Mouse (Mus musculus) adrenal gland, postnatal 4 days (tissue): ENCODE data around the gene Tmem39b. TPM values are rescaled to one million over a fixed set of nuclear protein-coding genes. Genes with fewer than 3 reads are reported as not detected.
"Not testable (repeated sequence)": the region's sequence is repeated elsewhere in the genome, so short reads cannot be mapped to it uniquely, and the experiment has no call there.

Experiments
- DNase-seq, 2 experiments: peaks; one replicate each; pipeline ENCODE4 v3.0.0; 2021 to 2022; ENCODE audit warnings: low spot score in 2 of 2, mixed read lengths in 2 of 2
- long read RNA-seq, 2 experiments: library from polyadenylated mRNA; stranded (forward); transcript quantifications; one replicate each; pipeline ENCODE4 v2.0.0; 2021
- total RNA-seq, 2 experiments: library from RNA; stranded (reverse); gene quantifications; 2 replicates each; pipeline ENCODE4 v1.2.3; 2021

Tmem39b gene
- total RNA-seq: 10 to 100 TPM; 15.9 to 19.4 TPM
- long read RNA-seq, experiment 1, partial matches to known transcripts: 0 of 2 reads
- long read RNA-seq, experiment 1, other reads (novel, unspliced or antisense): 0 of 2 reads
- long read RNA-seq, experiment 2, partial matches to known transcripts: 1 of 4 reads
- long read RNA-seq, experiment 2, other reads (novel, unspliced or antisense): 1 of 4 reads

- DNase-seq: peak; percentile 65 to 85
Measured at GRCm38 (mm10) chr4:129696158-129696985, at the start of gene Tmem39b. Tmem39b (minus strand) TSS chr4:129696838.

GRCm38 (mm10) chr4:129746106-129746505 is 49.5 kb upstream of the Tmem39b start:
- DNase-seq: no peak

DNA sequence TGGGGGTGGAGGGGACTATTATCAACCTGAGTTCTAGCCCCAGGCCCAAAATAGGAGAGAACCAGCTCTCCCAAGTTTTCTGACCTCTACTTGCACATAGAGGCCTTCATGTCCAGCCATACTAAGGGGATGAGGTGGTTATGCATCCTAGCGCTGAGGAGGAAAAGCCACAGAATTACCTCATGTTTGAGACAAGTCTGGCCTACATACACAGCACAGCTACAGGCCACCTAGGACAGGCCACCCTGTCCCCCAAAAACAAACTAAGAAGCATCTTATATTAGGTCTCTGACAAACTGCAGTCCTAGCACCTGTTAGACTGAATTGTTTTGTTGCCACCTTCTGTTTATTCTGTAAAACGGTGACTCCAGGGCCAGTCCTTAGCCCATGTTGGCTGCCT is 46.9 kb upstream of the Tmem39b start:
- DNase-seq: no peak

DNA sequence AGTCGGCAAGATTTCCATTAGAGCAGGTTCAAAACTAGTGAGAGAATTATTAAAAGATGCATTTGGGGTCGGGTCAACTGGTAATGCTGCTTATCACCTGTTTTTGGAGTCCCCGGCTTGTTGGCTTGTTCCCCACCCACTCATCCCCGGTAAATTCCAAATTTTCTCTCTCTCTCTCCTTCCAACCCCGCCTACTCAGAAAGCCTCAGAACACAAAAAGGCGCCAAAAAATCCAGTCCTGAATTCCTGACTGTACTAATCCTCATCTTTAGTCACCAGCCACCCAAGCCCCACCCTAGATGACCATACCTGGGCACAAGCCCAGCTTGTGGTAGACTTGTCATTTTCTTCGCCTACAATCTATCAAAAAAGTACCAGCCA is 46.4 kb upstream of the Tmem39b start:
- DNase-seq: no peak

DNA sequence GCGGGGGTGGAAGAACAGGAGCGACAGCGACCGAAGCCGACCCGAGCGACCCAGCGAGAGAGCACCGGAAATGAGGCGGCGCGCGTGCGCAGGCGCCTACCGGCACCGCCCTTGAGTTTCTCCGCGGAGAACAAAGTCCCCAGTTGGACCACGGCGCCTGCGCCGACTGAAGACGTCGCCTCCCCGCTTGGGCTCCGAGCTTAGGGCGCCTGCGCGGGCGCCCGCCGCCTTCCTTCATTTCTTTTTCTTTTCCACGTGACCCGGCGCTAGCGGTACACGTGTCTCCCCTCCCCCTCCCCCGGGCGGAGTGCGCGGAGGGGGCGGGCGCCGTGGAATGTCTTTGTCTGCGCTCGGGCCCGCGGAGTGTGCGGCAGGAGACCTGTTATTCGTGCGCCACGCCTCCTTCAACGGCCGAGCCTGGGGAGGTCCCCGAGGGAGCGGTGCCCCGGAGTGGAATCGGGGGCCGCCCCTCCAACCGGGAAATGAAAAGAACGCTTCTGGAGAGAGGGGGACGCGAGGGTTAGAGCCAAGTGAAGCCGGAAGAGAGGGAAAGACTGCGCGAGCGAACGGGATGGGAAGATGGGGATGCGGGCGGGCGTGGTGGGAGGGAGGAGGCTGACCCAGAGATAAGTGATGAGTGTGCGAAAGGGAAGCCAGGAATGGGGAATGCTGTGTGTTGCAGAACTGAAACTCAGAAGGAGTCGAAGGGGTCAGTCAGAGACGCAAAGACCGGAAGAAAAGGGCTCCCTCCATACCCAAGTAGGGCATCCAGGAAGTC is 45.8 kb upstream of the Tmem39b start, which contains the start of gene Khdrbs1:
Khdrbs1 (minus strand) TSS at position 72 of the 778 bp plus-strand sequence.
- DNase-seq: peak; percentile 93 to 95

GRCm38 (mm10) chr4:129741974-129742231 is 45.3 kb upstream of the Tmem39b start:
- no peak for DNase-seq

GRCm38 (mm10) chr4:129741251-129741973 is 44.8 kb upstream of the Tmem39b start:
- peak; percentile 18 to 21 for DNase-seq

GRCm38 (mm10) chr4:129739111-129739645 is 42.5 kb upstream of the Tmem39b start:
- DNase-seq: no peak

DNA sequence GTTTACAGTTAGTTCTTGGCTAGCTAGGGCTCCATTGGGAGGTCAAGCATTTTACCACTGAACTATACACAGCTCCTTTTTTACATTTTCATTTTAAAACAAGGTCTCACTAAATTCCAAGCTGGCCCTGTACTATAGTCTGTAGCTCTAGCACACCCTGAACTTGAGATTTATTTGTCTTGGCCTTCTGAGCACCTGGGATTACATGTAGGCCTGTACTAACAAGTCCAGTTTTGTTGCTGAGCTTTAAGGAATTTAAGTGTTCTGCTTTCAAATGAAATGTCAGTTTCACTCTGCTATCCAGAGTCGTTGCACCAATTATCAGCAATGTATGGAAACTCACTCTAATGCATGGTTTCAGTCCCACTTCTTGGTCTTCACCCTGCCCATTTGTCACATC is 39.5 kb upstream of the Tmem39b start:
- DNase-seq: no peak

DNA sequence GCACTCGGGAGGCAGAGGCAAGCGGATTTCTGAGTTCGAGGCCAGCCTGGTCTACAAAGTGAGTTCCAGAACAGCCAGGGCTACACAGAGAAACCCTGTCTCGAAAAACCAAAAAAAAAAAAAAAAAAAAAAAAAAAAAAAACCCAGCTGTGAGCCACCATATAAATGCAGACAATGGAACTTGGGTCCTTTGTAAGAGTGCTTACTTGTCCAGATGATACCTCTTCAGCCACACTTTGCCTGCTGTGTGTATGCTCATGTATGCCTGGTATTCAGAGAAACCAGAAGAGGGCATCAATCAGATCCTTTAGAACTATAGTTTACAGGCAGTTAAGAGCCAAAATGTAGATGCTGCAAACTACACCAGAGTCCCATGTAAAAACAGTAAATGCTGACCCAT is 38.8 kb upstream of the Tmem39b start:
- DNase-seq: not testable (repeated sequence)

DNA sequence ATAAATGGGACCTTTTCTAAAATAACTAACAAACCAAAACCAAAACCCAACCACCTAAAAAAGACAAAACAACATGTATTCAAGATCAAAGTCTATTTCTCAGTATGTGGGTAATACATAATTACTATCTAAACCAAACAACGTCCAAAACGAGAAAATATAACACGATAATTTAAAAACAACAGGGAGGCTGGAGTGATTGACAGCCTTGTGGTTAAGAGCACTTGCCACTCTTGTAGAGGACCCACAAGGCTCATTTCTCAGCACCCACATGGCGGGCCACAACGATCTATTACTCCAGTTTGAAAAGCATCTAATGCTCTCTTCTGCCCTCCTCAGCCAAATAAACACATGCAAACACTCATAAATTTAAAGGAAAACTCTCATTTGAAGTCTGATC is 34.8 kb upstream of the Tmem39b start:
- DNase-seq: no peak

DNA sequence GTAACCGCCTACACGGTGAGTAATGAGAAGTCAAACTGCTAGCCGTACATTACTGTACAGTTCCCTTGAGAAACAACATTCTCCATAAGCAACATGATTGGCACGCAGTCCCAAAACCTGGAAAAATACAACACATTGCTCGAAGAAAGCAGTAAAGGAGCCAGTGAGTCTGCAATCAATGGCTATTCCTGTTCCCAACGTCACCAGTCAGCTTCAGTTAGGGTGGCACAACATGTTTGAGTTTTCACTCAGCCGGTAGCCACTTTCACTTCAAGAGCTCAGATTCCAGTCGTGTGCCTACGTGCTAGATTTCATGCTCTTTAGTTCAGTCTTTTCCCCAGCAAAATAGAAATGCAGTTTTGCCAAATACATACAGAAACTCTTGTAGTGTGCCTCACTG is 19.7 kb upstream of the Tmem39b start:
- no peak for DNase-seq

DNA sequence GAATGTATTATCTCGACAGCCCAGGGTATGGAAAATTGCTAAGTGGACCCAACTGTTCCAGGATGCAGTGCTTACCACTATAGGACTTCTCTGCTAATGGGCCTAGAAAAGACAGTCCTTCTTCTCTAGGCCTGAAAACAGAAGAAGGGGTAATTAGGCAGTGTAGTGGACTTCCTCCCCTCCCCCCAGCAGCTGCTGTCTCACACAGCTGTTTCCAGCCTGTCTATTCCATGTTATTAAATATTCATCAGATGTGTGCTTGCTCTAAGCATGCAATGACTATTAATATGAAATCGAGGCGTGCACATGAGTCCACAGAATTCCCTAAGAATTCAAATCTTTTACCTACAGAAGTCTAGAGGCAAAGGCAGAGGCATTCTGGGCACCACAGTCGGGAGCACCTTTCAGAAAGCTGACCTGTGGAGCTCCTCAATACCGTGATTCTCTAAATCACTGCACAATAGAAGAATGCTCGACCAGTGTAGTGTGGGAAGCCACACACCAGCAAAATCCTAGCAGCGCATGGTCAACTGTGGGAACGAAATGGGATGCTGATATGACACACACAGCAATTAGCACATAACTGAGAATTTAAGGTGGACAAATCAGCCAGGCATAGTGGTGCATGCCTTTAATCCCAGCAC is 13.0 kb upstream of the Tmem39b start:
- no peak for DNase-seq

DNA sequence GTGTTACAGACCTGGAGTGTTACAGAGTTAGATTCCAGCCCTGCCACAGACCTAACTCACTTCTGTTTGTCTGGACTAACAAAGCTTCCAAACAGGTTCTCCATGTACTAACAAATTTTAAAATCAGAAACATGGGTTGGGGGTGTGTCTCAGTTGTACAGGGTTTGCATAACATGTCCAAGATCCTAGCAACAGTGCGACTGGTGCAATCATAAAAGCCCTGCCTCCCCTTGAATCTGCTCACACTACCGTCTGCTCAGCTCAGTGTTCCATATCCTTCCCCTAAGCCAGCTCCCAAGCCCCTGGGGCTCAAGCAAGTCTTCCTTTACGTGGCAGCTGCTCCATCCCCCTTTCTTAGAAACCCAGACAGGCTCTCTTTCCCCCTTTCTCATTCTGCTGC is 10.1 kb upstream of the Tmem39b start:
- DNase-seq: no peak

GRCm38 (mm10) chr4:129702454-129702853 is 5.8 kb upstream of the Tmem39b start:
- no peak for DNase-seq

- peak; percentile 56 to 83 for DNase-seq
Measured at GRCm38 (mm10) chr4:129701503-129702377, 5.1 kb upstream of the Tmem39b start.

- DNase-seq: not testable (repeated sequence)
Measured at GRCm38 (mm10) chr4:129700661-129701060, 4.0 kb upstream of the Tmem39b start.

GRCm38 (mm10) chr4:129700216-129700615 is 3.6 kb upstream of the Tmem39b start:
- DNase-seq: no peak

- DNase-seq: no peak
Measured at GRCm38 (mm10) chr4:129697191-129697590, 553 bp upstream of the Tmem39b start.

GRCm38 (mm10) chr4:129695815-129696157 is 852 bp downstream of the Tmem39b start:
- DNase-seq: no peak
